Mouse (Mus musculus): ENCODE measurements around the gene Jagn1.

DNA sequence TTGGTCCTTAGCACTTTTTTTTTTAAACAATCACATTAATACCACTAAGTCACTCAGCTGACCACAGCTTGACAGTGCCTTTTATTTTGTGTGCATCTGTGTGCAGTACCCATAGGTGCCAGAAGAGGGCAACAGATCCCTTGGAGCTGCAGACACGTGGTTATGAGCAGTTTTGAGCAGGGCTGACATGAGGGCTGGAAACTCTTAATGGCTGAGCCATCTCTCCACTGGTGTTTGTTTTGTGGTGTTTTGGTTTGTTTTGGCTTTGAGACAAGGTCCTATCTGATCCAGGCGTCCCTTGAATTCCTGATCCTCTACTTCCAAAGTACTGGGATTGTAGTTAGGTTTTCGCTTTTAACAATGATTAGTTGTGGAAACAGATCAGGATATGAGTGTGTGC, 15.0 kb upstream of the Jagn1 start:
- TF ChIP-seq CTCF (IDR thresholded peaks at IDR 0.05; ENCODE audit: control insufficient read depth, insufficient read depth, low read length) (peak; percentile 61), POLR2A (IDR thresholded peaks at IDR 0.05; ENCODE audit: borderline replicate concordance, control insufficient read depth, low read depth, low read length) (no peak)
